Mouse (Mus musculus) macrophage (primary cell): Measurements from ENCODE around the gene Sipa1. TPM values are rescaled to one million over a fixed set of nuclear protein-coding genes. Genes with fewer than 3 reads are reported as not detected.

Source experiments
- H3K27ac ChIP-seq: fragments of 350-480 bp; formaldehyde crosslinking; 2 replicates; pipeline ENCODE4 v1.9.0; 2021
- H3K36me3 ChIP-seq: fragments of 350-480 bp; formaldehyde crosslinking; 2 replicates; pipeline ENCODE4 v1.9.0; 2021; ENCODE audit errors: inconsistent target
- H3K4me3 ChIP-seq: fragments of 350-480 bp; formaldehyde crosslinking; 2 replicates; pipeline ENCODE4 v1.9.0; 2021; ENCODE audit errors: inconsistent target
- H3K79me2 ChIP-seq: fragments of 350-480 bp; formaldehyde crosslinking; 2 replicates; pipeline ENCODE4 v1.9.0; 2021; ENCODE audit errors: inconsistent target
- WGBS: methylation state at CpG from one replicate; pipeline ENCODE4 v1.1.7; 2026; ENCODE audit warnings: inconsistent platforms; ENCODE audit not compliant: missing documents; 5-methylcytosine and 5-hydroxymethylcytosine counted together
- polyA plus RNA-seq: library from polyadenylated mRNA; stranded (reverse); fragments of 250-400 nt; gene quantifications from 3 replicates; pipeline ENCODE4 v1.2.4, GENCODE M21; 2018; ENCODE audit warnings: inconsistent platforms
- total RNA-seq, 78 experiments: library from RNA; depleted of rRNA; stranded (reverse); fragments of 250-400 nt; gene quantifications; 1 replicate in 9 of 78; 2 replicates in 24 of 78; 3 replicates in 43 of 78; 4 replicates in 2 of 78; pipeline ENCODE4 v1.2.4; 2018; ENCODE audit warnings: inconsistent platforms in 56 of 78

Gene Sipa1
- 100 to 1,000 TPM in 15 of 26 experiments, 10 to 100 TPM in 11; 19.1 to 204 (median 103) TPM for total RNA-seq (2018; cell fraction: chromatin; rRNA removed)
- total RNA-seq (2018; cell fraction: cytosol; rRNA removed): 10 to 100 TPM; 20.1 to 61.2 (median 43.2) TPM
- 100 to 1,000 TPM in 2 of 26 experiments, 10 to 100 TPM in 24; 18.2 to 149 (median 64.2) TPM for total RNA-seq (2018; cell fraction: nucleus; rRNA removed)
- 29.5 to 49.9 TPM (median 44.1 TPM) in 3 replicates for polyA plus RNA-seq

- 0% methylated on average over 32 of the region's 32 CpGs for WGBS
- peaks cover 43% of the 10 kb centered on the region; the same call in 1 of the 2 replicates for H3K36me3 ChIP-seq
Observed at GRCm38 (mm10) chr19:5662981-5663913, at the start of gene Sipa1. Gene Sipa1 (minus strand): TSS chr19:5663707.

GRCm38 (mm10) chr19:5713255-5713654, 49.7 kb upstream of the Sipa1 start:
- Histone ChIP-seq H3K27ac (peak overlapping the region; percentile 75), H3K79me2 (peaks cover 71% of the 10 kb centered on the region), H3K4me3 (no peak overlapping the region), H3K36me3 (peaks cover 52% of the 10 kb centered on the region)
- 84% methylated on average over 5 of the region's 5 CpGs for WGBS

More at GRCm38 (mm10) chr19:5662981-5663913, at the start of gene Sipa1:
- Histone ChIP-seq H3K79me2 (peaks cover 38% of the 10 kb centered on the region), H3K4me3 (peak within 1 kb of the TSS; percentile 90), H3K27ac (peak within 1 kb of the TSS; percentile 88)

- peaks cover 52% of the 10 kb centered on the region for H3K36me3 ChIP-seq
- H3K27ac ChIP-seq: peak overlapping the region; percentile 75
- peaks cover 58% of the 10 kb centered on the region for H3K79me2 ChIP-seq
- 8% methylated on average over 14 of the region's 14 CpGs for WGBS
- H3K4me3 ChIP-seq: no peak overlapping the region
Observed at GRCm38 (mm10) chr19:5711907-5712460, 48.5 kb upstream of the Sipa1 start.

GRCm38 (mm10) chr19:5711218-5711617, 47.7 kb upstream of the Sipa1 start:
- no peak overlapping the region for H3K4me3 ChIP-seq
- WGBS: 53% methylated on average over 3 of the region's 3 CpGs
- peaks cover 51% of the 10 kb centered on the region for H3K79me2 ChIP-seq
- peaks cover 52% of the 10 kb centered on the region for H3K36me3 ChIP-seq
- peak overlapping the region; percentile 75 for H3K27ac ChIP-seq

- H3K4me3 ChIP-seq: no peak overlapping the region
- WGBS: 96% methylated on average over 7 of the region's 8 CpGs
- peaks cover 50% of the 10 kb centered on the region for H3K36me3 ChIP-seq
- H3K79me2 ChIP-seq: peaks cover 44% of the 10 kb centered on the region
- no peak overlapping the region for H3K27ac ChIP-seq
Observed at GRCm38 (mm10) chr19:5710581-5710980, 47.1 kb upstream of the Sipa1 start.

GRCm38 (mm10) chr19:5710068-5710467, 46.6 kb upstream of the Sipa1 start:
- 93% methylated on average over 5 of the region's 6 CpGs for WGBS
- Histone ChIP-seq H3K27ac (no peak overlapping the region), H3K79me2 (peaks cover 39% of the 10 kb centered on the region), H3K36me3 (peaks cover 46% of the 10 kb centered on the region), H3K4me3 (no peak overlapping the region)

GRCm38 (mm10) chr19:5704801-5705571, 41.5 kb upstream of the Sipa1 start:
- Histone ChIP-seq H3K4me3 (no peak overlapping the region), H3K27ac (no peak overlapping the region), H3K36me3 (peaks cover 63% of the 10 kb centered on the region), H3K79me2 (peaks cover 1% of the 10 kb centered on the region; the same call in 1 of the 2 replicates)
- WGBS: 34% methylated on average over 10 of the region's 10 CpGs

- peaks cover 64% of the 10 kb centered on the region for H3K36me3 ChIP-seq
- 82% methylated on average over 16 of the region's 17 CpGs for WGBS
- H3K79me2 ChIP-seq: no peaks in the 10 kb centered on the region
- no peak within 1 kb of the TSS for H3K27ac ChIP-seq
- no peak within 1 kb of the TSS for H3K4me3 ChIP-seq
Observed at GRCm38 (mm10) chr19:5704163-5704800, 40.8 kb upstream of the Sipa1 start, which contains the start of gene Kcnk7. Gene Kcnk7 (plus strand): TSS chr19:5704367.

GRCm38 (mm10) chr19:5695849-5696462, 32.4 kb upstream of the Sipa1 start:
- WGBS: 95% methylated on average over 22 of the region's 41 CpGs

GRCm38 (mm10) chr19:5693801-5694200, 30.3 kb upstream of the Sipa1 start:
- H3K79me2 ChIP-seq: peaks cover 71% of the 10 kb centered on the region
- H3K4me3 ChIP-seq: no peak overlapping the region
- 86% methylated on average over 6 of the region's 6 CpGs for WGBS
- peak overlapping the region; percentile 96; the same call in 1 of the 2 replicates for H3K27ac ChIP-seq
- H3K36me3 ChIP-seq: peaks cover 35% of the 10 kb centered on the region

More at GRCm38 (mm10) chr19:5695849-5696462, 32.4 kb upstream of the Sipa1 start:
- H3K79me2 ChIP-seq: peaks cover 57% of the 10 kb centered on the region
- peaks cover 56% of the 10 kb centered on the region for H3K36me3 ChIP-seq
- no peak overlapping the region for H3K27ac ChIP-seq
- no peak overlapping the region for H3K4me3 ChIP-seq

- H3K27ac ChIP-seq: peak overlapping the region; percentile 96
- H3K4me3 ChIP-seq: peak overlapping the region; percentile 76
- 25% methylated on average over 10 of the region's 10 CpGs for WGBS
- peaks cover 27% of the 10 kb centered on the region for H3K36me3 ChIP-seq
- peaks cover 70% of the 10 kb centered on the region for H3K79me2 ChIP-seq
Observed at GRCm38 (mm10) chr19:5692913-5693396, 29.4 kb upstream of the Sipa1 start.

GRCm38 (mm10) chr19:5692086-5692912, 28.8 kb upstream of the Sipa1 start:
- H3K27ac ChIP-seq: peak overlapping the region; percentile 96
- H3K4me3 ChIP-seq: peak overlapping the region; percentile 76
- peaks cover 69% of the 10 kb centered on the region for H3K79me2 ChIP-seq
- peaks cover 20% of the 10 kb centered on the region; the same call in 1 of the 2 replicates for H3K36me3 ChIP-seq
- 1% methylated on average over 8 of the region's 10 CpGs for WGBS
